Mouse (Mus musculus) embryonic facial prominence, embryonic 13.5 days (tissue): ENCODE data around the gene Dtx4. TPM values are rescaled to one million over a fixed set of nuclear protein-coding genes. Genes with fewer than 3 reads are reported as not detected.

Experiments used
- ATAC-seq: fragments of 200-750 bp; cut with Nextera tagmentation; 2 replicates; pipeline ENCODE4 v1.8.0; 2017; ENCODE audit warnings: low read depth; ENCODE audit not compliant: insufficient number of reproducible peaks, insufficient read depth, low FRiP score, low TSS enrichment
- H3K27ac ChIP-seq: fragments of 300-500 bp; sonication (generic); 2 replicates; pipeline ENCODE4 v1.5.1; 2015; ENCODE audit warnings: moderate library complexity, mild to moderate bottlenecking, inconsistent platforms
- H3K27me3 ChIP-seq: fragments of 300-500 bp; sonication (generic); 2 replicates; pipeline ENCODE4 v1.6.1; 2015; ENCODE audit warnings: mild to moderate bottlenecking, inconsistent platforms
- H3K36me3 ChIP-seq: fragments of 300-500 bp; sonication (generic); 2 replicates; pipeline ENCODE4 v1.6.1; 2015; ENCODE audit warnings: mild to moderate bottlenecking, inconsistent platforms
- H3K4me1 ChIP-seq: fragments of 300-500 bp; sonication (generic); 2 replicates; pipeline ENCODE4 v1.6.1; 2015; ENCODE audit warnings: inconsistent platforms
- H3K4me2 ChIP-seq: fragments of 300-500 bp; sonication (generic); 2 replicates; pipeline ENCODE4 v1.6.1; 2015; ENCODE audit warnings: moderate library complexity, mild to moderate bottlenecking, inconsistent platforms
- H3K4me3 ChIP-seq: fragments of 300-500 bp; sonication (generic); 2 replicates; pipeline ENCODE4 v1.5.1; 2015; ENCODE audit warnings: mild to moderate bottlenecking, inconsistent platforms
- H3K9ac ChIP-seq: fragments of 300-500 bp; sonication (generic); 2 replicates; pipeline ENCODE4 v1.6.1; 2015; ENCODE audit warnings: mild to moderate bottlenecking, inconsistent platforms
- H3K9me3 ChIP-seq: fragments of 300-500 bp; sonication (generic); 2 replicates; pipeline ENCODE4 v1.6.1; 2016; ENCODE audit warnings: inconsistent platforms
- WGBS: fragments of 180-500 bp; shearing (Covaris S2); methylation state at CpG from one replicate; pipeline ENCODE4 v1.1.7; 2015; ENCODE audit warnings: mixed read lengths; 5-methylcytosine and 5-hydroxymethylcytosine counted together
- polyA plus RNA-seq: library from polyadenylated mRNA; unstranded; fragments of >200 nt; fragmentation: Nextera tagmentation; extraction: Ambion mirVana; gene quantifications from 2 replicates; pipeline ENCODE4 v1.2.1, GENCODE M21; 2015

Dtx4 gene
- polyA plus RNA-seq, 1 experiment from 2014 or later, result 6.0 TPM

DNA sequence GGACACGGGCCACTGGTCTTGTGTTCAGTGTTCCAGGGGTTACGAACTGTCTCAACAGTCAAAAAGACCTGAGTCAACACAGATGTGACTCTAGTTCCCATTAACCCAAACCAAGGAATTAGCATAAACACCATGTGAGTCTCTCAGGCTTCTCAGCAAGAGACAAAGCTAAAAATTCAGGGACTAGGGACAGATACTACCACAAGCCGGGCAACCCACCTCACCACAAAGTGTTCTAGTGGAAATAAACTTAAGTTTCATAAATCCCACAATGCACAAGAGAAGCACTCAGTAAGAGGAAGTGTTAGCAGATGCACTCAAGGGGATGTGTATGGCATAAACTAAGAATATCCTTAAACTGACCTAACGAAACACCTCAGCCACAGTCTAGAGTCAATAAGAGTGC, 66.2 kb downstream of the Dtx4 start:
- no peak overlapping the region for H3K27ac ChIP-seq
- ATAC-seq, result no peak
- no peaks in the 10 kb centered on the region for H3K9me3 ChIP-seq
- no peak overlapping the region for H3K4me3 ChIP-seq
- H3K36me3 ChIP-seq, result no peaks in the 10 kb centered on the region
- no peak overlapping the region for H3K9ac ChIP-seq
- H3K4me2 ChIP-seq, result no peak overlapping the region
- 87% methylated on average over 4 of the region's 4 CpGs for WGBS
- H3K4me1 ChIP-seq, result no peaks in the 10 kb centered on the region
- H3K27me3 ChIP-seq, result no peaks in the 10 kb centered on the region

DNA sequence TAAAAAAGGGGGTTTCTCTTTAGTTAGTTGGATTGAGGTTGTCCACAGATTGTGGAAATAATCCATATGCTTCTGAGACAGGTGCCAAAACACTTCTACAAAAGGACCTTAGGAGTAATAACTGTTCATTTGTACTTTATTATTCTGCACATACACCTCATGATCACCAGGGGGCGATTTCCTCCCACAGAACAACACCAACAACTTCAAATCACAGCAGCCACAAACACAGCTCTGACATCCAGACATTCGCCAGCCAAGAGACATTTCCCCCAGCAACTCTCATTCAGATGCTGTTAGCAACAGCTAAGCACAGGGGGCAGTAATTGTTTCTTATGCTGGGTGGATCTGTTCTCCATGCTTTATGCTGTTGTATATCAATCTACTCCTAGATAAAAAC, 68.2 kb downstream of the Dtx4 start:
- Histone ChIP-seq H3K9ac (no peak overlapping the region), H3K27me3 (no peaks in the 10 kb centered on the region), H3K9me3 (no peaks in the 10 kb centered on the region), H3K36me3 (no peaks in the 10 kb centered on the region), H3K27ac (no peak overlapping the region), H3K4me3 (no peak overlapping the region), H3K4me1 (no peaks in the 10 kb centered on the region), H3K4me2 (no peak overlapping the region)
- WGBS, result 9% methylated on average over 2 of the region's 2 CpGs
- no peak for ATAC-seq

DNA sequence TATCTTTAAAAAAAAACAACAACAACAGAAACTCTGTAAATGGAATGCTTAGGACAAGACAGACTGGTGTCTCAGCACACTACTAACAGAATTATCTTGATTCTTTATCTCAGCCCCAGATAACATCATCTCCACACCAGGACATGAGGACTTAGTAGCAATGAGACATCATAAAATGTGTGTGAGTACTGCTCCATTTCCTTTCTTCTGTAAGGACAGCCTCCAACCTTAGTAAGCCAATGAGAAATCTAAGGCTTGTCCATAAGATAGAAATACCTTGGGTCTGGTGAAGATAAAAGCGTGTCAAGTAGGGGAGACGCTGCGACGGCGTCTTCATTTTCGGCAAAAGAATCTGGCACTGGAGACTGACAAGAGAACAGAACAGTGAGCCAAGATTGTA, 73.6 kb downstream of the Dtx4 start, which contains the start of gene Pfpl:
Pfpl (plus strand) TSS at position 301 of the 400 bp plus-strand sequence.
- no peak within 1 kb of the TSS for H3K9ac ChIP-seq
- no peak for ATAC-seq
- H3K4me3 ChIP-seq, result no peak within 1 kb of the TSS
- no peaks in the 10 kb centered on the region for H3K27me3 ChIP-seq
- no peaks in the 10 kb centered on the region for H3K9me3 ChIP-seq
- WGBS, result 93% methylated on average over 6 of the region's 6 CpGs
- H3K36me3 ChIP-seq, result no peaks in the 10 kb centered on the region
- no peaks in the 10 kb centered on the region for H3K4me1 ChIP-seq
- H3K27ac ChIP-seq, result no peak within 1 kb of the TSS
- no peak within 1 kb of the TSS for H3K4me2 ChIP-seq

- no peak overlapping the region for H3K27ac ChIP-seq
- no peaks in the 10 kb centered on the region for H3K9me3 ChIP-seq
- no peaks in the 10 kb centered on the region for H3K36me3 ChIP-seq
- H3K4me2 ChIP-seq, result no peak overlapping the region
- ATAC-seq, result no peak
- no peaks in the 10 kb centered on the region for H3K27me3 ChIP-seq
- no peaks in the 10 kb centered on the region for H3K4me1 ChIP-seq
- no peak overlapping the region for H3K9ac ChIP-seq
- WGBS, result 81% methylated on average over 5 of the region's 5 CpGs
- no peak overlapping the region for H3K4me3 ChIP-seq
These were observed 74.2 kb downstream of the Dtx4 start for GRCm38 (mm10) chr19:12427101-12427500.

DNA sequence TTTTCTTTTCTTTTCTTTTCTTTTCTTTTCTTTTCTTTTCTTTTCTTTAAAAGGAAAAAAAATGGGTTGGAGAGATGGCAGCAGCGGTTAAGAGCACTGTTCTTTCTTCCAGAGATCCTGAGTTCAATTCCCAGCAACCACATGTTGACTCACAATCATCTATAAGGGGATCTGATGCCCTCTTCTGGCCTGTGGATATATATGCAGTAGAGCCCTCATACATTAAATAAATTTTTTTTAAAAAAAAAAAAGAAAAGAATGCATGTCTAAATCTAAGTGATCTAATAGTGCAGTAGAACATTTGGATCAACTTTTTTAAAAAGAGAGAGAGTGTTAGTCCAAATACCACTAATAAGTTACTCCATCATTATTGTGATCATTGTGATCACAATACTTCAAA, 79.6 kb downstream of the Dtx4 start:
- no peak overlapping the region for H3K4me2 ChIP-seq
- no peaks in the 10 kb centered on the region for H3K36me3 ChIP-seq
- H3K9ac ChIP-seq, result no peak overlapping the region
- H3K4me1 ChIP-seq, result no peaks in the 10 kb centered on the region
- no peaks in the 10 kb centered on the region for H3K9me3 ChIP-seq
- no peaks in the 10 kb centered on the region for H3K27me3 ChIP-seq
- 84% methylated on average over 1 of the region's 1 CpGs for WGBS
- no peak overlapping the region for H3K27ac ChIP-seq
- no peak for ATAC-seq
- H3K4me3 ChIP-seq, result no peak overlapping the region

DNA sequence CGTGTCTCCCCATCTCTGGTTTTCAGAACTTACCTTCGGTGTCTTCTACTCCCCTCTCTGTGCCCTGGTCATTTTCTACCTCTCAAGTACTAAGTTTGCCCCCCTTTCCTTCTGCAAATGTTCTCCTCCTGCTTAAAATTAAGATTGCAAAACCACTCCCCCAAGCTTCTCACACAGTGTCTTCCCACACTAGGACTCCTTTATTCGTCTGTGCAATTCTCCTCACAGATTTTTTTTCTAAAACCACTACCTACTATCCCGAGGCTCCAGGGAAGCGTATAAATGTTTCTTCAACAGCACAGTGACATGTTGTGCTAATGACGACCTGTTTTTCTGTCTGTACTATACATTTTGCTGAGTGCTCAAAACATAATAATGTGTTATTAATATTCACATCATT, 80.7 kb downstream of the Dtx4 start:
- H3K4me2 ChIP-seq, result no peak overlapping the region
- H3K4me3 ChIP-seq, result no peak overlapping the region
- H3K27ac ChIP-seq, result no peak overlapping the region
- no peaks in the 10 kb centered on the region for H3K9me3 ChIP-seq
- ATAC-seq, result no peak
- H3K36me3 ChIP-seq, result no peaks in the 10 kb centered on the region
- 67% methylated on average over 6 of the region's 6 CpGs for WGBS
- H3K9ac ChIP-seq, result no peak overlapping the region
- no peaks in the 10 kb centered on the region for H3K27me3 ChIP-seq
- H3K4me1 ChIP-seq, result peaks cover 4% of the 10 kb centered on the region; the same call in 1 of the 2 replicates

DNA sequence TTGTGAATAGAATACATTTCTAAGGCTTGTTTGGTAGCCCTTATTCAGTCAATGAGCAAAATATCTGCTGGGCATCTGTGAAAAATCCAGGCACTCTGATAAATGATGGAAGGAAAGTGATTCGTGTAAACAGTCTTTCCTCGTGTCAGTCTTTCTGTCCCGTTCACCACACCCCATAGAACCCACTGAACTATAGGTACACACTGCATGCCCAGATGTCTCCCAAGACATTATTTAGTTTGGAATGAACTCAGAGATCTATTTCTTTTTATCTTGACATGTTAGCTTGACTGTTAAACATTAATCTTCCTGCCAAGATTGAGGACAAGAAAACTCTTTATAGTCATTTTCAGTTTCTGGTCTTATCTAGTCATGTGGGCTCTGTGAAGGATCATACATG, 82.9 kb downstream of the Dtx4 start:
- Histone ChIP-seq H3K4me1 (peaks cover 4% of the 10 kb centered on the region; the same call in 1 of the 2 replicates), H3K27ac (no peak overlapping the region), H3K27me3 (no peaks in the 10 kb centered on the region), H3K4me3 (no peak overlapping the region), H3K36me3 (no peaks in the 10 kb centered on the region), H3K4me2 (no peak overlapping the region), H3K9ac (no peak overlapping the region), H3K9me3 (no peaks in the 10 kb centered on the region)
- 88% methylated on average over 3 of the region's 3 CpGs for WGBS
- no peak for ATAC-seq

DNA sequence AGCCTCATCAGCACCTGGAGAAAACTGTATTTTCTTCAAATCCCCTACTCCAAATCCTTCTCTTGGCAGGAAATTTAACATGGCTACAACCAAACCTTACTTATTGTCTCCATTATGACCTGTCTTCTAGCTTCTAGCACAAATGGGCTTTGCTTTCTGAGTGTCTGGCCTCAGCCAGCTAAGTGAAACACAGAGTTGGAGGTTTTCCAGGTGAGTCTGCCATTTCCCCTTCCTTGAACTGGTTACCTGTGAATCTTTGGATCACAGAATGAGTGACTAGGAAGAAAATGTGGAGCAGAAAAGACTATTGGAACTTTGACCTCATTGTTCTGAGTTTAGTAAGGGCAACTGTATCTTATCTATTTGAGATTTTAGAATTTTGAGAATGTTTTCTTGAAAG, 83.9 kb downstream of the Dtx4 start, which contains the start of gene Olfr1441:
Olfr1441 (plus strand) TSS at position 73 of the 400 bp plus-strand sequence.
- no peaks in the 10 kb centered on the region for H3K36me3 ChIP-seq
- no peaks in the 10 kb centered on the region for H3K9me3 ChIP-seq
- no peak within 1 kb of the TSS for H3K27ac ChIP-seq
- H3K4me1 ChIP-seq, result peaks cover 4% of the 10 kb centered on the region; the same call in 1 of the 2 replicates
- H3K27me3 ChIP-seq, result no peaks in the 10 kb centered on the region
- no peak within 1 kb of the TSS for H3K4me3 ChIP-seq
- H3K9ac ChIP-seq, result no peak within 1 kb of the TSS
- H3K4me2 ChIP-seq, result no peak within 1 kb of the TSS
- ATAC-seq, result no peak

Other genes starting within 250 kb of the Dtx4 start
- gene Olfr235, start 240.4 kb downstream of the Dtx4 start, polyA plus RNA-seq, result 0.19 TPM in 1 of 2 replicates, not detected in the other
- 0.47 TPM in 1 of 2 replicates, not detected in the other for gene Olfr1434, start 221.6 kb downstream of the Dtx4 start, polyA plus RNA-seq
- gene Olfr1436, start 202.3 kb downstream of the Dtx4 start, polyA plus RNA-seq, result not detected in 2 replicates
- gene Olfr1437, start 176.4 kb downstream of the Dtx4 start, polyA plus RNA-seq, result 0.07 TPM in 1 of 2 replicates, not detected in the other
- not detected in 2 replicates for gene Olfr1438-ps1, start 165.5 kb downstream of the Dtx4 start, polyA plus RNA-seq
- gene Olfr1440, start 114.2 kb downstream of the Dtx4 start, polyA plus RNA-seq, result 0.19 TPM in 1 of 2 replicates, not detected in the other
- not detected in 2 replicates for gene Olfr1441, start 84.0 kb downstream of the Dtx4 start, polyA plus RNA-seq
- not detected in 2 replicates for gene Pfpl, start 73.5 kb downstream of the Dtx4 start, polyA plus RNA-seq
- 0.36 and 0.41 TPM in 2 replicates for gene Mpeg1, start 40.7 kb downstream of the Dtx4 start, polyA plus RNA-seq
- gene Fam111a, start 44.3 kb upstream of the Dtx4 start, polyA plus RNA-seq, result 20.3 and 23.4 TPM in 2 replicates
- 0.19 and 0.25 TPM in 2 replicates for gene Gm4952, start 98.5 kb upstream of the Dtx4 start, polyA plus RNA-seq
- gene Glyat, start 131.9 kb upstream of the Dtx4 start, polyA plus RNA-seq, result not detected in 2 replicates
- gene Olfr1442, start 169.0 kb upstream of the Dtx4 start, polyA plus RNA-seq, result not detected in 2 replicates
- gene Olfr1443, start 176.7 kb upstream of the Dtx4 start, polyA plus RNA-seq, result not detected in 2 replicates
- gene Keg1, start 194.3 kb upstream of the Dtx4 start, polyA plus RNA-seq, result not detected in 2 replicates